Mouse (Mus musculus): Measurements from ENCODE around the gene Cxcl14. TPM values are rescaled to one million over a fixed set of nuclear protein-coding genes. Genes with fewer than 3 reads are reported as not detected.

Gene Cxcl14
- 10.1 and 10.6 TPM in 2 replicates for polyA plus RNA-seq (2015; fragmentation: Nextera tagmentation; extraction: Ambion mirVana)

DNA sequence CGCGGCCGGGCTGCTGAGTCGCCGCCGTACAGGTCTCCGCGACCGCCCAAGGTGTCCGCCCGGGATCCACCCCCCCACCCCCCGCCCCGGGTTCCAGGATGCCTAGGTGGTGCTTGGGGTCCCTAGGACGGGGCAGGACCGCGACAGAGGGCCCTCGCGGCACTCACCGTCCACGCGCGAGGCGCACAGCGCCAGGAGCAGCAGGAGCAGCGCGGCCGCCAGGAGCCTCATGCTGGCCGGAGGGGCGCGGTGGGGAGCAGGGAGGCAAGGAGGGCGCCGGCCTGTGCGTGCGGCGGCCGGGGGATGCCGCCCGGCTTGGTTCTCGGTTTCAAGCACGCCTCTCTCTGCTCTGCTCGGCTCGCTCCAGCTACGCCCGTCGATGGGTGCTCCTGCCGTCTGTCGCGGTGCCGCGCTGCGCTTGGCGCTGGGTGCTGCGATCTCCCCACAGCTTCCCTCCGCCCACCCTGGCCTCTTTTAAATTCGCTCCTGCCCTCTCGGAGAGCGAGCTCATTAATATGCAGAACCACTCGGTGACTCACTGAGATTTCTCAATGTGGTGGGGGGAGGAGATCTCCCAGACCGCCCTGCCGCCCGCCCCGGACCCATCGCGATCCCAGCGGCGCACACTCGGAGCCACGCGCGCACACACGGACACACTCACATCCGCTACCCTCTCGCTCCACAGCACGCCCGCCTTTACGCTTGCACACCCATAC is at the start of gene Cxcl14:
Gene Cxcl14, minus strand, starts transcription at position 609 of the 716 bp plus-strand sequence.
- H3K27ac ChIP-seq (replicated peaks), result no peak within 1 kb of the TSS
- 0 out of 2 replicates have a peak, but pooled peaks cover 2% of the 10 kb centered on the region for H3K4me1 ChIP-seq (replicated peaks; ENCODE audit: control insufficient read depth, insufficient read depth)
- H3K27me3 ChIP-seq (ENCODE audit: control insufficient read depth, insufficient read depth, low read length), result peaks cover 11% of the 10 kb centered on the region
- peak within 1 kb of the TSS; percentile 47 for H3K4me3 ChIP-seq (ENCODE audit: low read depth, low read length)
- ATAC-seq (ENCODE audit: low FRiP score, low TSS enrichment) (peak; percentile 73; the same call in 1 of the 2 replicates), DNase-seq (ENCODE audit: low spot score) (peak; percentile 31)
- WGBS, result under 1% methylated on average over 69 of the region's 76 CpGs
- H3K4me2 ChIP-seq (replicated peaks; ENCODE audit: low read depth), result peak within 1 kb of the TSS; percentile 73
- TF ChIP-seq CTCF (IDR thresholded peaks at IDR 0.05; ENCODE audit: low read depth) (no peak), EP300 (optimal IDR thresholded peaks at IDR 0.05) (no peak)
- no peaks in the 10 kb centered on the region for H3K9me3 ChIP-seq (ENCODE audit: control insufficient read depth, low read length)
- H3K9ac ChIP-seq (ENCODE audit: low read length), result peak within 1 kb of the TSS; percentile 53; the same call in 1 of the 2 replicates
- no peaks in the 10 kb centered on the region for H3K36me3 ChIP-seq (ENCODE audit: control insufficient read depth, insufficient read depth, low read length)

DNA sequence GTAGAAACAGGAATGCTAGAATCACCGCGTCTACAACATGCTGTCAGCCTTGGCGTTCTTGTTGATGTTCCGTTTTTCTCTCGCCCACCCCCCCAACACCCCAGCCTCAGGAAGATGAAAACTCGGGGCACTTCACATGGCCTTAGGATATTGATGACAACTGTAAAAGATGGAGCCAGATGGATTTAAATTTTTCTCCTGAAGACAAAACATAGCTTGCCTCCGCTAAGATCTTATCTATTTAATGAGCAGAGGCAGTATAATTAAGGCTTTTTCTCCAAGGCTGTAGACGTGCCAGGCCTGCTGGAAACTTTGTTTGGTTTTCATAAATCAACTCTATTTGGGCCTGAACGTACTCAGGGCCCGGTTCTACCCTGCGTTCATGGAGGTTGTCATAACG is 48.0 kb upstream of the Cxcl14 start:
- Histone ChIP-seq H3K4me3 (ENCODE audit: low read depth, low read length) (no peak overlapping the region), H3K4me2 (replicated peaks; ENCODE audit: low read depth) (no peak overlapping the region), H3K9ac (ENCODE audit: low read length) (no peak overlapping the region), H3K4me1 (replicated peaks; ENCODE audit: control insufficient read depth, insufficient read depth) (no peaks in the 10 kb centered on the region), H3K9me3 (ENCODE audit: control insufficient read depth, low read length) (no peaks in the 10 kb centered on the region), H3K36me3 (ENCODE audit: control insufficient read depth, insufficient read depth, low read length) (no peaks in the 10 kb centered on the region), H3K27me3 (ENCODE audit: control insufficient read depth, insufficient read depth, low read length) (no peaks in the 10 kb centered on the region), H3K27ac (replicated peaks) (no peak overlapping the region)
- WGBS, result 52% methylated on average over 12 of the region's 12 CpGs
- DNase-seq (ENCODE audit: low spot score) (no peak), ATAC-seq (ENCODE audit: low FRiP score, low TSS enrichment) (no peak)
- TF ChIP-seq EP300 (optimal IDR thresholded peaks at IDR 0.05) (no peak), CTCF (IDR thresholded peaks at IDR 0.05; ENCODE audit: low read depth) (no peak)

DNA sequence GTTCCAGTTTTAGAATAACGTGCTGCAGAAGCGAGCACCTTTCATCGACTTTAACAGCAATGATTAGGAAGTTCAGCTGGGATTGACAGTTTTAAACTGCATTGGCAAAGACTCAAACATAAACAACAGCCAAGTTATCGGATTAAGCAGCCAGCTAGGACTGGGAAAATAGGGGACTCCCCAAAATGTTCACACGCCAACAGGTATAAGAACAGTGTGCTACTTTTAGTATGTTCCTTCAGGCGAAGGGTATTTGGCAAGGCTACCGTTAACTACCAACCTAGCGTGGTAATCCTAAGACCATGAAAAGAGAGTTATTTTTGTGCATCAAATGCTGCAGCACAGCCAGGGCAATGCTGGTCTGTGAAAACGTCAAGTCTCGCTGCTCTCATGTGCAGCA is 46.1 kb upstream of the Cxcl14 start:
- Histone ChIP-seq H3K4me2 (replicated peaks; ENCODE audit: low read depth) (no peak overlapping the region), H3K9me3 (ENCODE audit: control insufficient read depth, low read length) (no peaks in the 10 kb centered on the region), H3K36me3 (ENCODE audit: control insufficient read depth, insufficient read depth, low read length) (no peaks in the 10 kb centered on the region), H3K27me3 (ENCODE audit: control insufficient read depth, insufficient read depth, low read length) (no peaks in the 10 kb centered on the region), H3K9ac (ENCODE audit: low read length) (no peak overlapping the region), H3K27ac (replicated peaks) (no peak overlapping the region), H3K4me1 (replicated peaks; ENCODE audit: control insufficient read depth, insufficient read depth) (no peaks in the 10 kb centered on the region), H3K4me3 (ENCODE audit: low read depth, low read length) (no peak overlapping the region)
- ATAC-seq (ENCODE audit: low FRiP score, low TSS enrichment) (no peak), DNase-seq (ENCODE audit: low spot score) (no peak)
- 64% methylated on average over 10 of the region's 10 CpGs for WGBS
- no peak for TF ChIP-seq CTCF (IDR thresholded peaks at IDR 0.05; ENCODE audit: low read depth)
- no peak for TF ChIP-seq EP300 (optimal IDR thresholded peaks at IDR 0.05)

DNA sequence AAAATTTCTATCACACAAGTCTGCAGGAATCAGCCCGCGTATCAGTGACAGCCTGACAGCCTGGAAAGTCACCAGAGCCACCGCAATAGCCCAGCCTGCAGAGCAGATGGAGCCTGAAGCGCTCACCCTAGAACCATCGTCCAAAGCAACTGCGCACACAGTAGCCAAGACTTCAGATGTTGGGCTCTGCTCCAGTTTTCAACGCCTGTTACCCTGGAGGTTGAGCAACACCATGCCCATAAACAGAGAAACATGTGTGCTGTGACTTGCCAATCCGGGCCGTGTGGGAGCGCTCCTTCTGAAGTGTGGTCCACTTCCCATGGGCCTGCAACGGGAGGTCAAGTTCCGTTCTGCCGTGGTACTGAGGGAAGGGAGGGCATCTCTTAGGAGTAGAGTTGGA is 44.2 kb upstream of the Cxcl14 start:
- Histone ChIP-seq H3K9me3 (ENCODE audit: control insufficient read depth, low read length) (no peaks in the 10 kb centered on the region), H3K27me3 (ENCODE audit: control insufficient read depth, insufficient read depth, low read length) (no peaks in the 10 kb centered on the region), H3K36me3 (ENCODE audit: control insufficient read depth, insufficient read depth, low read length) (no peaks in the 10 kb centered on the region), H3K4me3 (ENCODE audit: low read depth, low read length) (no peak overlapping the region), H3K27ac (replicated peaks) (no peak overlapping the region), H3K4me2 (replicated peaks; ENCODE audit: low read depth) (no peak overlapping the region), H3K9ac (ENCODE audit: low read length) (no peak overlapping the region), H3K4me1 (replicated peaks; ENCODE audit: control insufficient read depth, insufficient read depth) (no peaks in the 10 kb centered on the region)
- WGBS, result 82% methylated on average over 13 of the region's 13 CpGs
- TF ChIP-seq CTCF (IDR thresholded peaks at IDR 0.05; ENCODE audit: low read depth), result no peak
- no peak for TF ChIP-seq EP300 (optimal IDR thresholded peaks at IDR 0.05)
- ATAC-seq (ENCODE audit: low FRiP score, low TSS enrichment) (no peak), DNase-seq (ENCODE audit: low spot score) (no peak)

DNA sequence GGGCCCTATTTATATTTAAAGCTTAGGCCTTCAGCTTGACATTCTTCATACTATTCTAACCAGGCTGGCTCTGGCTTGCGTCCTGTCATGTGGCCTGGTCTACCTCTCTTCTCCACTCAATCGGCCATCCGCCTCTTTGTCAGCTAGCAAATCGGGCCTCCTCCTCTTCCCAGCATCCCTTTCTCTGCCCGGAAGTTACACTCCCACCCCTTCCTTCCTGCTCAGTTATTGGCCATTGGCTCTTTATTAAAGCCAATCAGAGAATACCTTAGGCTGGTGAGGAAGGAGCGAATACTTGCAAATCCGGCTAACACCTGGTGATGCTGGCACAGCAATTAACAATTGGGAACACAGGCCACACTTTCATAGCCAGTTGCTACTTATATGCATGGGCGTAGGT is 43.5 kb upstream of the Cxcl14 start:
- Histone ChIP-seq H3K4me2 (replicated peaks; ENCODE audit: low read depth) (no peak overlapping the region), H3K4me3 (ENCODE audit: low read depth, low read length) (no peak overlapping the region), H3K4me1 (replicated peaks; ENCODE audit: control insufficient read depth, insufficient read depth) (no peaks in the 10 kb centered on the region), H3K27me3 (ENCODE audit: control insufficient read depth, insufficient read depth, low read length) (no peaks in the 10 kb centered on the region), H3K9me3 (ENCODE audit: control insufficient read depth, low read length) (no peaks in the 10 kb centered on the region), H3K36me3 (ENCODE audit: control insufficient read depth, insufficient read depth, low read length) (no peaks in the 10 kb centered on the region), H3K27ac (replicated peaks) (no peak overlapping the region), H3K9ac (ENCODE audit: low read length) (no peak overlapping the region)
- ATAC-seq (ENCODE audit: low FRiP score, low TSS enrichment), result no peak
- TF ChIP-seq EP300 (optimal IDR thresholded peaks at IDR 0.05), result no peak
- no peak for TF ChIP-seq CTCF (IDR thresholded peaks at IDR 0.05; ENCODE audit: low read depth)
- DNase-seq (ENCODE audit: low spot score), result no peak
- WGBS, result 76% methylated on average over 8 of the region's 8 CpGs

DNA sequence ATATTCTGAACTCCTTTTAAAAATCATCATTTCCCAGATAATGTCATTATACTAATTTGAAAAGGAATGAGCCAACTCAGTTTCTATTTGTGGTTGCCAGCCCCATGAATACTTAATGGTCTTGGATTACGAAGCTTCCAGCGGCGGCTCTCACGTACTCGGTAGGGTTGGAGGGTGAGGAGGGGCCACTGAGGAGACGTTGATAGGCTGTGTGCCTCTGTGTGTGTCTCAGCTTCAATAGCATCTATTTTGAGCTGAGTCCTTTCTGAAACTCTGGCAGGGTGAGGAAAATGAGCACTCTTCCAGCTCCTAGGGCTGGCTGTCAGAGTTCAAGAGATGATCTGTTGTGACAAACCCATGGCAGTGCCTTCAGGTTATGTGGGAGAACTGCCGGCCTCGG is 40.6 kb upstream of the Cxcl14 start:
- WGBS, result 50% methylated on average over 8 of the region's 8 CpGs
- Histone ChIP-seq H3K9ac (ENCODE audit: low read length) (no peak overlapping the region), H3K4me3 (ENCODE audit: low read depth, low read length) (no peak overlapping the region), H3K27me3 (ENCODE audit: control insufficient read depth, insufficient read depth, low read length) (no peaks in the 10 kb centered on the region), H3K4me2 (replicated peaks; ENCODE audit: low read depth) (no peak overlapping the region), H3K36me3 (ENCODE audit: control insufficient read depth, insufficient read depth, low read length) (no peaks in the 10 kb centered on the region), H3K9me3 (ENCODE audit: control insufficient read depth, low read length) (no peaks in the 10 kb centered on the region), H3K4me1 (replicated peaks; ENCODE audit: control insufficient read depth, insufficient read depth) (no peaks in the 10 kb centered on the region), H3K27ac (replicated peaks) (no peak overlapping the region)
- ATAC-seq (ENCODE audit: low FRiP score, low TSS enrichment), result no peak
- no peak for DNase-seq (ENCODE audit: low spot score)
- TF ChIP-seq CTCF (IDR thresholded peaks at IDR 0.05; ENCODE audit: low read depth), result no peak
- TF ChIP-seq EP300 (optimal IDR thresholded peaks at IDR 0.05), result no peak
